Mouse (Mus musculus): Measurements from ENCODE around the gene Kcnj11. TPM values are rescaled to one million over a fixed set of nuclear protein-coding genes. Genes with fewer than 3 reads are reported as not detected.

The Kcnj11 gene
- polyA plus RNA-seq (2012; rRNA removed), result 15.0 and 22.7 TPM in 2 replicates

DNA sequence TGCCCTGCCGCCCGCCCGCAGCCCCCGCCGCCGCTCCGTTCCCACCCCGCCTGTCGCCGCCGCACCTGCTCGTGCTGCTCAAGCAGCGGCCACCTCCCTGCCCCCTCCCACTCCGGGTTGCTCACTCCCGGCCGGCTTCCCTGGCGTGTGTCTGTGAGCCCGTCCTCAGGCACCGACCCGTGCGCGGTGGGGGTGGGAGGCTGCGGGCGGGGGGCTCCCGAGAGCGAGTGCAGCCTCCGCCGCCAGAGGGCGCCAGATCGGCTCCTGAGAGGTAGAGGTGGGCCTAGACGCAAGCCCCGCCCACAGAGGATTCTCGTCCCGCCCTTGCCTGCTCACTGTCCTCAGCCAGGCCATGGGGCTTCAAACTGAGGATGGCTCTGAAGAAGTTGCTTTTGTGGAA, at the start of gene Kcnj11:
Kcnj11 (minus strand) TSS at position 202 of the 400 bp plus-strand sequence.
- TF ChIP-seq CTCF (IDR thresholded peaks at IDR 0.05; ENCODE audit: borderline replicate concordance, extremely low read depth, insufficient read depth, insufficient read length), result peak; percentile 87
- no peak for TF ChIP-seq POLR2A (IDR thresholded peaks at IDR 0.05; ENCODE audit: borderline replicate concordance, extremely low read depth, insufficient read depth, insufficient read length, poor library complexity, severe bottlenecking)
- DNase-seq (ENCODE audit: low read depth), result peak; percentile 92

DNA sequence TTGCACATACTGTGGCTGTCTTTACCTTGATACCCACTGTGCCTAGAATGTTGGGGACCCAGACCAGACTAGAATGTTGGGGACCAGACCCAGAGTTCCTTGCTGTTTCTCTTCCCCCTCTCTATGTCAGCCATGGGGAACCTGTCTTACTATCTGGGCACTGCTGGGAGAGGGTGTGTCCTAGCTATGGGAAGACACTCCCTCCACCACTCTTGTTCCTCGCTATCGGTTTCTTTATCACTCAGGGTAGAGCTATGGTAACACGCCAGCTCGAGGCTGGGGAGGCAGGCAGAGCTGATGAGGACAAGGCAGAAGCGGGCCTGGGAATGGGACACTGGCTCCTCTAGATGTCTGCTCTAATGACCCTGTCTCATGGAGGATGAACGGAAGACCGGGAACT, 46.9 kb upstream of the Kcnj11 start:
- DNase-seq (ENCODE audit: low read depth), result no peak
- TF ChIP-seq CTCF (IDR thresholded peaks at IDR 0.05; ENCODE audit: borderline replicate concordance, extremely low read depth, insufficient read depth, insufficient read length) (no peak), POLR2A (IDR thresholded peaks at IDR 0.05; ENCODE audit: borderline replicate concordance, extremely low read depth, insufficient read depth, insufficient read length, poor library complexity, severe bottlenecking) (no peak)

DNA sequence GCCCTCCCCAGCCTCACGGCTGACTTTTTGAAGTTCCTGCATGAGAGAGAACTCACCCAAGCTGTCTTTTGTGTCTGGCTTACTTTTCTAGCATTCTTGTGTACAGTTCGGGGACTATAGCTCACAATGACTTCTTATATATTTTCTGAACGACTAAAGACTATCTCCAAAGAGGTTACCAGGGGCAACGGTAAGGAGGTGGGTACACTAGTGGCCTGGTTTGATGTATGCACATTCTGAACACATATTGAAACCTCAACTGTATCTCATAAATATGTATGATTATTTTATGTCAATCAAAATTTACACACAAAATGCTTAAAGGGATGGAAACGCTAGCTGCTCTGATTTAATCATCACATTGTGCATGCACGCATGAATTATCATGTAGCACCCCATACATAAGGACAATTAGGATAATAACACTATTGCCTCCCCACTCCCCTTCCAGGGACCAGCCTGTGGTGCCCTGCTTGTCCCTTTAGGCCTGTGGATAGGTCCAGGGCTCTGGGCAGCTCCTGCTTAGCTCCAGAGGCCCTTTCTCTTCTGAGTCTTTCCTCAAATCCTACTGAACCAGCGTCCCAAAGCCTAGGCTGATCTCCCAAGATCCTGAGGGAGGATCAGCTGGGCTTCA, 46.2 kb upstream of the Kcnj11 start:
- TF ChIP-seq POLR2A (IDR thresholded peaks at IDR 0.05; ENCODE audit: borderline replicate concordance, extremely low read depth, insufficient read depth, insufficient read length, poor library complexity, severe bottlenecking) (no peak), CTCF (IDR thresholded peaks at IDR 0.05; ENCODE audit: borderline replicate concordance, extremely low read depth, insufficient read depth, insufficient read length) (no peak)
- peak; percentile 57 for DNase-seq (ENCODE audit: low read depth)

DNA sequence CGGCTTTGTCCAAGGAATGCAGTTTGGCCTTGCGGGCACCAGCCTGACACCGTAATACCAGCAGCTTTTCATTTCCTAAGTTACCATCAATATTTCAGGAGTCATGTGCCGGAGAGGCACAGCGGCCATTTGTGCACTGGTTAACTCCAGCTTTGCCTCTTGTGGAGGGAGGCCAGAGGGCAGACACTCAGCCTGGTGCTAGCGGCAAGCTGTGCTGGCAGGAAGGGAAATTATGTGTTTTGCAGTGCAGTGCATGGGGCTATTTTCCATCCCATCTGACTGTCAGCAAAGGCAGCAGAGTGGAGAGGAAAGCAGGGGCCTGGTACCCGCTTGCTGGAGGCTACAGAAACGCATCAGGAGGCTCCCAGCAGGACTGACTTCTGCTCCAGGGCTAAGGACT, 43.5 kb upstream of the Kcnj11 start:
- DNase-seq (ENCODE audit: low read depth), result peak; percentile 41
- no peak for TF ChIP-seq POLR2A (IDR thresholded peaks at IDR 0.05; ENCODE audit: borderline replicate concordance, extremely low read depth, insufficient read depth, insufficient read length, poor library complexity, severe bottlenecking)
- no peak for TF ChIP-seq CTCF (IDR thresholded peaks at IDR 0.05; ENCODE audit: borderline replicate concordance, extremely low read depth, insufficient read depth, insufficient read length)

DNA sequence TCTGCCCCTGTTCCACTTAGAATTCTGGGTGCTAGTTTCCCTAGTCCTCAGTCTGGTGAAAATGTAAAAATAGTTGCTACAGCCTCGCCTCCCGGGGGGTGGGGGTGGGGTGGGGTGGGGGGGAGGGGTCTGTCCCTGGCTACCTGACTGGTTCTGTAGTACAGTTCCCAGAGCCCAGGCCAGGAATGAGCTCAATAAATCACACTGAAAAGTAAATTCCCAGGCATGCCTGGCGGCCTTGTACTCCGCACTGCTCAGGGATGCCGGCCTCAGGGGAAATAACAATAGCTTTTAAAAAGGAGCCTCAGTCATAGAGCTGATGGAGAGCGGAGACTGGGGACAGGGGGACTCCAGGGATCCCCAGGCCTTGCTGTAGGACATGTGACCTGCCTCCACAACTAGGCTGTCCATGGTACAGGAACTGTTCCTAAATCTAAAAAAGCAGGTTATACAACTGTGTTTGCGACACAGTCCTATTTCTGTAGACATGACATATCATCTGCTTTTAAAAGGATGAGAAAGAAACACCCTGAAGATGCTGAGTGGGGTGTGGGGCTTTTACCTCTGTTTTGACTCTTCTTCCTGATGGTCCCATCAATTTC, 37.9 kb upstream of the Kcnj11 start:
- no peak for DNase-seq (ENCODE audit: low read depth)
- TF ChIP-seq CTCF (IDR thresholded peaks at IDR 0.05; ENCODE audit: borderline replicate concordance, extremely low read depth, insufficient read depth, insufficient read length), result no peak

DNA sequence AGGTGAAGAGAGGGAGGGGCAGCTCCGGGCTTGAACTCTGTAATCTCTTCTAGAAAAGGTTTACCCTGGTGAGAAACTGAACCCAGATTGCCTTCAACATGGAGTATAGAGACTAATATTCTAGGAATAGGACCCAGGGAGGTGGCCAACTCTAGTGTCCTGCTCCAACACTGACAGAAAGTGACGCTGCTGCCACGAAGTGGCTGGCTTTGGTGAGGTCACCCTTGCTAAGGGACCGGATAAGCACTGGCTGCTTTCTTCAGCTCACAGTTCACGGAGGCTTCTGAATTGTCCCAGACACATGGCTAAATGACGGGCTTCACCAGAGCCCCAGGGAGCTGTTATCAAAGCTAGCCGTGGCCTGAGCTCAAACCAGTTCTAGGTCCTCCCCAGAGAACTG, 33.3 kb upstream of the Kcnj11 start:
- no peak for DNase-seq (ENCODE audit: low read depth)
- no peak for TF ChIP-seq POLR2A (IDR thresholded peaks at IDR 0.05; ENCODE audit: borderline replicate concordance, extremely low read depth, insufficient read depth, insufficient read length, poor library complexity, severe bottlenecking)
- no peak for TF ChIP-seq CTCF (IDR thresholded peaks at IDR 0.05; ENCODE audit: borderline replicate concordance, extremely low read depth, insufficient read depth, insufficient read length)

DNA sequence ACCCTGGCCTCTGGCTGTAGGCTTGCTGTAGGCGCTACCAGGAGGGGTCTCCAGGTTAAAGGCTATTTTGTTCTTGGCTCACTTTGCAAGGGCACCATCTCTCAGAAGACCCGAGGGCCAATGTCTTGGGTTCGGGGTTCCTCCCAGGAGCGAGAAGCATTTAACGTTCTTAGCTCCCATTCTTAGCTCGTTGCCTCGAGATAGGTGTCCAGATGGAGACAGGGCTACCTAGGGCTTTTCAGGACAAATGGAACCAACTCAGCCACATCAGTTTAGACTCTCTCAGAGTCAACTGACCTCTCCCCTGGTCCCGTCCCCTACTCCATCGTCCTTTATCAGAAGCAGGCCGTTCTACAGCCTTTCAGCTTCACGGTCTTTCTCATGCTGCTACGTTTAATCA, 31.7 kb upstream of the Kcnj11 start:
- no peak for DNase-seq (ENCODE audit: low read depth)
- no peak for TF ChIP-seq CTCF (IDR thresholded peaks at IDR 0.05; ENCODE audit: borderline replicate concordance, extremely low read depth, insufficient read depth, insufficient read length)
- TF ChIP-seq POLR2A (IDR thresholded peaks at IDR 0.05; ENCODE audit: borderline replicate concordance, extremely low read depth, insufficient read depth, insufficient read length, poor library complexity, severe bottlenecking), result no peak

DNA sequence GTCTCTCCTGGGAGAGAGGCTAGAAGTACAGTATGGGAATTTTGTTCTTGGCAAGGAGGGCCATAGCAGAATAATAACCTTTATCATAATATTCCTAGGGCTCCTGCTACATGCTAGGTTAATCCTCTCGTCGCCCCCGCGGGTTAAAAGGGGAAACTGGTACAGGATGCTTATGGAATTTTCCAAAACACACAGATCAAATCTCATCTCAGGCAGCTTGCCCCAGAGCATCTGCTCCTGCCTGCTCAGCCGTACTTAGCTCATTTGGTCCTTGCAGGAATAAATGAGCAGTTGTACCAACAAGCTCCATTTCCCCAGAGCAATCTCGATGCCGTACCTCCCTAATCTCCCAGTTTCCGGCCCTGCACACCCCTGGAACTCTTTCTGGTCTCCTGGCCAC, 31.2 kb upstream of the Kcnj11 start:
- TF ChIP-seq CTCF (IDR thresholded peaks at IDR 0.05; ENCODE audit: borderline replicate concordance, extremely low read depth, insufficient read depth, insufficient read length) (no peak), POLR2A (IDR thresholded peaks at IDR 0.05; ENCODE audit: borderline replicate concordance, extremely low read depth, insufficient read depth, insufficient read length, poor library complexity, severe bottlenecking) (no peak)
- no peak for DNase-seq (ENCODE audit: low read depth)

DNA sequence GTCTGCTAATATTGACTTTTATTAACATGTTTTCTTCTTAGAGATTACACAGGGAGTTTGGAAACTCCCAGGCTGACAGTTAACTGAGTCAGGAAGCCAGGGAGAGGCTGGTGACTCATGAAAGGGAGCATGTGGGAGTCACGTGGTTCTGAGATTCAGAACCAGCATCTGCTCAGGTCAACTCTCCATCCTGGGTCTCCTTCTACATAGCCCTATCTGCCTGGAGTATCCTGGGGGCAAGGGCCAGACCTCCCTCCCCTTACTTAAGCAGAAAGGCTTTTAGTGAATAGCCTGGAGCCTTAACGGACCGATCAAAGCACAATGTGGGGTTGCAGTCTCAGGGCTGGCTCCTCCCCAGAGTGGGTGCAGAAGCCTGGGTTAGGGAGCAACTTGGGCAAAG, 30.7 kb upstream of the Kcnj11 start:
- DNase-seq (ENCODE audit: low read depth), result no peak
- TF ChIP-seq POLR2A (IDR thresholded peaks at IDR 0.05; ENCODE audit: borderline replicate concordance, extremely low read depth, insufficient read depth, insufficient read length, poor library complexity, severe bottlenecking), result no peak
- no peak for TF ChIP-seq CTCF (IDR thresholded peaks at IDR 0.05; ENCODE audit: borderline replicate concordance, extremely low read depth, insufficient read depth, insufficient read length)

DNA sequence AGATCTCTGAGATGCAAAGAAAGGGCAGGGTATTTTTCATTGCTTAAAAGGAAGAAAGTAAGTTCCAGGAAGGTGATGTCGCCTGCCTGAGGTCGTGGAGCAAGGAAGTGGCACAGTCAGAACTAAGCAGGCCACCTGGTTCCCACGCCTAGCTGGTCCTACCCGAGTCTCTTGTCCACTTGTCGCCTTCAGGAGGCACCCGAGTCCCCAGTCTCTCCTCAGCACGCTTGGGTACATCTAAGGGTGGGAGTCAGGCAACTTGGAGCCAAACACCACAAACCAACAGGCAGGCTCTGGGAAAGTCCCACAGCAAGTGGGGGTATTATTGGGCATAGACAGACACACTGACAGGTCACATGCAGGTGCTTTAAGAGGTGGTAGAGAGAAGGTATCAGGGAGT, 30.2 kb upstream of the Kcnj11 start:
- no peak for DNase-seq (ENCODE audit: low read depth)
- TF ChIP-seq CTCF (IDR thresholded peaks at IDR 0.05; ENCODE audit: borderline replicate concordance, extremely low read depth, insufficient read depth, insufficient read length) (no peak), POLR2A (IDR thresholded peaks at IDR 0.05; ENCODE audit: borderline replicate concordance, extremely low read depth, insufficient read depth, insufficient read length, poor library complexity, severe bottlenecking) (no peak)

DNA sequence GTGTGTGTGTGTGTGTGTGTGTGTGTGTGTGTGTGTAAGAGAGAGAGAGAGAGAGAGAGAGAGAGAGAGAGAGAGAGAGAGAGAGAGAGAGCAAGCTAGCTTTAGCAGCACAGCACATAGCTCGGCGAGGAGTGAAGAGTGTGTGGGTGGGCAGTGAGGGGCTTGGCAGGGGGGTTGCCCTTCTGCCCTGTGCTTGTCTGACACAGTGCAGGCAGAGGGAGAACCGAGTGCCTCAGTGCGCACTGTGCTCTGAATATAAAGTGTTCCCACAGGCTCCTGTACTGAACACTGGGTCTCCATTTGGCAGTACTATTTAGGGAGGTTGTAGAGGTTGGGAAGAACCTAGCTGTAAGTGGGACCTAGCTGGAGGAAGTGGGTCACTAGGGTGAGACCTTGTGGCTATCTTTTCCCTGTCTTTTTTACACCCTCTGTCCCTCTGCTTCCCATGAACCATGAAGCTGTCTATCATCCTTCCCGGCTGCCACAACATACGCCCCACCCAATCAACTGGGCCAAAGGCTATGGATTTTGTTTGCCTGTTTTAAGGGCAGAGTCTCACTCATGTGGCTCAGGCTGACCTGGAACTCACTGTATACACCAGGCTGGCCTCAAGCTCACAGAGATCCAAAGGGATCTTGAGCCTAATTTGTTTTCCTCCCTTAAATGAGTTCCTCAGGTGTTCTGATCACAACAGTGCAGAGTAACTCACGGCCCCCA, 29.1 kb upstream of the Kcnj11 start:
- TF ChIP-seq CTCF (IDR thresholded peaks at IDR 0.05; ENCODE audit: borderline replicate concordance, extremely low read depth, insufficient read depth, insufficient read length), result no peak
- no peak for TF ChIP-seq POLR2A (IDR thresholded peaks at IDR 0.05; ENCODE audit: borderline replicate concordance, extremely low read depth, insufficient read depth, insufficient read length, poor library complexity, severe bottlenecking)
- DNase-seq (ENCODE audit: low read depth), result peak; percentile 52

DNA sequence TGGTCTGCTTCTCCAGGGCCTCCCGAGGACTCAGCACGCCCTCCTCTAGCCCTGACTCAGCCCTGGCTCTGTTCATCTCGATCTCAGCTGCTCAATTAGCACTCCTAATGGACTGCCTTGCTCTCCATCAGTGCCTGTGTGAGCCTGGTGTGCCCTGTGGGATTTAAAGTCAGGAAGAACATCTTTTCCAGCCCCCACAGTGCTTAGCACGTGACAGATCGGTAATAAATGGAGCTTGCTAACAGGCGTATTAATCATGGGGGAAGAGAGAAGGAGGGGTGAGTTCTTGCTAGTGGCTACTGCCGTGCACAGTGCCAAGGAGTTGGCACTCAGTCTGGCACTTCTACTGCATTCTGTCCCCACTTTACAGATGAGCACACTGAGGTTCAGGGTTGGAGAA, 27.6 kb upstream of the Kcnj11 start:
- TF ChIP-seq CTCF (IDR thresholded peaks at IDR 0.05; ENCODE audit: borderline replicate concordance, extremely low read depth, insufficient read depth, insufficient read length) (no peak), POLR2A (IDR thresholded peaks at IDR 0.05; ENCODE audit: borderline replicate concordance, extremely low read depth, insufficient read depth, insufficient read length, poor library complexity, severe bottlenecking) (no peak)
- DNase-seq (ENCODE audit: low read depth), result peak; percentile 66

Data from brain, embryonic 14.5 days (tissue).